20 mouse cellular contexts compared by ENCODE assay signal in genomic region chr8:123382516-123382915, GRCm38 (mm10). TPM values are rescaled to one million over a fixed set of nuclear protein-coding genes. Genes with fewer than 3 reads are reported as not detected.
"Had no signal": no experiment of that assay in that cellular context is flagged by ENCODE, and none has a peak within 500 bp of the region (broad histone marks: within the 10 kb centered on the region; RNA-seq: fewer than 3 reads in every experiment).

No protein-coding gene starts in this region.

- H3K9ac ChIP-seq: liver, embryonic 15.5 days; liver, postnatal 0 days; lung, embryonic 14.5 days; midbrain, embryonic 13.5 days; midbrain, embryonic 15.5 days; neural tube, embryonic 12.5 days; stomach, embryonic 15.5 days had no signal

- H3K27ac ChIP-seq: liver, embryonic 15.5 days; macrophage; midbrain, embryonic 13.5 days; midbrain, embryonic 15.5 days; neural tube, embryonic 12.5 days; stomach, embryonic 15.5 days; stomach, postnatal 0 days had no signal

- ATAC-seq: liver, postnatal 0 days; midbrain, embryonic 13.5 days; midbrain, embryonic 15.5 days had no signal

- H3K4me3 ChIP-seq: liver, embryonic 15.5 days; megakaryocyte, embryonic 14.5 days; midbrain, embryonic 13.5 days; midbrain, embryonic 15.5 days; neural tube, embryonic 12.5 days; stomach, embryonic 15.5 days had no signal

- H3K27me3 ChIP-seq: liver, embryonic 15.5 days; megakaryocyte, embryonic 14.5 days; midbrain, embryonic 13.5 days; midbrain, embryonic 15.5 days; neural tube, embryonic 12.5 days; stomach, embryonic 15.5 days had no signal

- DNase-seq: liver, postnatal 0 days; lung, embryonic 14.5 days; lung, postnatal 14 days; right cerebral cortex, postnatal 14 days; thymus, adult 2 months; thymus, postnatal 25 days; thymus, postnatal 4 days had no signal

- H3K4me1 ChIP-seq: liver, embryonic 15.5 days; midbrain, embryonic 13.5 days; midbrain, embryonic 15.5 days; neural tube, embryonic 12.5 days; stomach, embryonic 15.5 days had no signal

RNA-seq across cellular contexts. Expression of gene Mc1r, which starts 24.4 kb away (rescaled TPM):
- total RNA-seq: monocyte, adult 5-6 weeks; neutrophil, adult 5-6 weeks had no signal
- polyA plus RNA-seq: liver, embryonic 15.5 days; liver, postnatal 0 days; lung, embryonic 14.5 days; lung, embryonic 16.5 days; macrophage; spleen, adult 2 months; stomach, embryonic 15.5 days; stomach, postnatal 0 days; urinary bladder, adult 2 months had no signal

RNA-seq across cellular contexts. Expression of gene Tubb3, which starts 28.7 kb away (rescaled TPM):
- total RNA-seq: neutrophil, adult 5-6 weeks had no signal
- polyA plus RNA-seq: macrophage had no signal

RNA-seq across cellular contexts. Expression of gene Spire2, which starts 50.0 kb away (rescaled TPM):
- total RNA-seq: monocyte, adult 5-6 weeks had no signal
- polyA plus RNA-seq: macrophage had no signal
